Mouse (Mus musculus) left cerebral cortex, adult 11 months (tissue): ENCODE measurements around the gene Prox1.

ENCODE experiments used
- DNase-seq: peaks from one replicate; pipeline ENCODE4 v3.0.0; 2022; ENCODE audit warnings: low spot score

Prox1 gene

GRCm38 (mm10) chr1:190172979-190173461 is 2.5 kb upstream of the Prox1 start:
- no peak for DNase-seq

DNA sequence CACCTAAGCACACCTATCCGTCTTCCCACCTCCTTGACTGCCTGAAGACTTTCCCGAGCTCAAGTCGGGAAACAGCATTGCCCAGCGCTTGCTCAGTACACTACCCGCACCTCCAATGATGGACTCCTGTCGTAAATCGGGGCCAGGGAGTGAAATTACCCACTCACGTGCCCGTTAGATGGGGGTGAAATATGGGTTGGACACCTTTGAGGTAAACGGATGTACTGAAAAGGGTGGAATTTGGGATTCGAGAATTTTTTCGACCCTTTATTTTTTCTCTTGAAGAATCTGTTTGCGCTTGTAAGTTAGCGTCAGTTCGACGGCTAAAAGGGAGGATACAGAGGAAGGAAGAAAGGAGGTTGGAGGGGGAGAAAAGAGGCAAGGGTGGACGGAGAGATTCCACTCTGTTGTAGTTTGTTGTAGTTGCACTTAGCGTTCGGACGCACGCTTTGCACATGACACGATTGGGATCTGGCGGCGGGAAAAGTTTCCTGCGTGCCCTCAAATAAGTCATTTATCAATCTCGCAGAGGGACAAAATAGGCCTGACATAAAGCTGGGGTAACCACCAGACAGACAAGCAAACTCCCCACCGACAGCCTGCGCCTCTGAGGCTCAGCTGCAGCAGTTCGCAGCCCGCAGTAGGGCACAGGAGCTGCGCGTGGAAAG is 1.9 kb upstream of the Prox1 start:
- no peak for DNase-seq

GRCm38 (mm10) chr1:190171750-190172149 is 1.2 kb upstream of the Prox1 start:
- DNase-seq: no peak

GRCm38 (mm10) chr1:190171341-190171740 is 827 bp upstream of the Prox1 start:
- DNase-seq: no peak

DNA sequence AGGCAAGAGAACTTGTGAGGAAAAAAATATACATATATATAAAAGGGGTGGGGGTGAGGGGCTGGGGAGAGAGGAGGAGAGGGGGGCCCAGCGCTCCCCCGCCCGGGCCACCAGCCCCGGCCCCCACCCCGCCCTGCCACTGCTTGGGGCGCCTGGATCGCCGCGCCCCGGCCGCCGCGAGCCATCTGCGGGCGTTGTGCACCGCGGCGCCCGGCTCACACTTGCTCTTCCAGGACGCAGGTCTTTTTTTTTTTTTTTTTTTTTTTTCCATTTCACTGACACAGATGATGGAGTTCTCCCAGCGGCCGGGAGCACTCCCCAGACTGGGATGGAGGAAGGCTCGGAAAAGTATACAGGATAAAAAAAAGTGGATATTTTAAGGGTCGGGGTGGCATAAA is 304 bp upstream of the Prox1 start:
- no peak for DNase-seq

DNA sequence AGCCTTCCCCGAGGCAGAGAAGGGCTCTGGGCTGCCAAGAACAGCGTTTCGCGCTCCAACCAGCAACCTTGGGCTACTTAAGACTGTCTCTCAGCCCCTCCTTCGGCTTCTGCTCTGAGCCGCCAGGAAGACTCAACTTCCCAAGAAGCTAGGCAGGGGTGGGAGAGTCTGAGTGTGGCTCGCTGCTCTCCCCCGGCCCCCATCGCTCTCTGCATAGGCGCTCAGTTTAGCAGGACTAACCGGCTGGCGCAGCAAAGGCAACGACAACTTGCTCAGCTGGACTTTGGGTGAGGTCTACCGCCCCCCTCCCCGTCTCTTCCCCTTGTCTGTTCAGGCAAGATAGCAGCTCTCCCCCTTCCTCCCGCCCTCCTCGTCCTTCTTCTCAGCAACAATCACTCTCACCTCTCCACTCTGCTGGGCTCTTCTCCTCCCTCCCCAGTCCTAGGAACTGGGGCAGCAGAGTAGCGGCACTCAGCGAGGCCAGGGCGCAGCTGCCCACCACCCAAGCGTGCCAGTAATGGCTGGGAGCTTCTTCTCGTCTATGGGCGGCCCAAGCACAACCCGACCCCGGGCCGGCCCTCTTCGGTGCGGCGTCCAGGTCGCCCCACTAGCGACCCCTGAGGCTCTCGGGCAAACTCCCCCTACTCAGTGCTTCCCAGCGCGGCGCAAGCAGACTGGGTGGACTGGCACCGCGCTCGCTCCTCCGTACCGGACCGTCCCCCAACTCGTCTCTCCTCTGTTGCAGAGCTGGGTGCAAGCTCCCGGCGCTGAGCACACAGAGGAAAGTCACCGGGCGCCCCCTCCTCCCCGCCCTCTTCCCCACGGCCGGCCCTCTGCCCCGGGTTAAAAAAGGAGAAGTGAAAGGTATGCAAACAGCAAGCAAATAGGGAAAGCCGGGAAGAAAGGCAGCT is 1.5 kb downstream of the Prox1 start:
- DNase-seq: no peak

DNA sequence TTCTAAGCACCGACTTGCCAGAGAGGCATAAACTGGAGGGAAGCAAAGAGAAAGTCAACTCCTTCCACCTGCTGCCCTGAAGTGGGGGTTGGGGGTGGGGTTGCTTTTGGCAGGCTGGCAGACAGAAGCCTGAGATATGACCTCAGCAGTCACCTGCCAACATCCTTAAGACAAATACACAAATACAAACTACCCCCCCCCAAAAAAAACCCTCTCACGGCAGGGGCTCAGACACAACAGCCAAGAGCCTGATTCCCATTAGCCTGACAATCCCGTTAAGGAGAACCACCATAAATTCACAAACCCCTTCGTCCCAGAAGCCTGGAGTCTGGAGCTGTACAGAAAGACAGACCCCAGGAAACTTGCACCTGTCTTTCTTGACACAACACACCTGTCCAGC is 2.4 kb downstream of the Prox1 start:
- no peak for DNase-seq

DNA sequence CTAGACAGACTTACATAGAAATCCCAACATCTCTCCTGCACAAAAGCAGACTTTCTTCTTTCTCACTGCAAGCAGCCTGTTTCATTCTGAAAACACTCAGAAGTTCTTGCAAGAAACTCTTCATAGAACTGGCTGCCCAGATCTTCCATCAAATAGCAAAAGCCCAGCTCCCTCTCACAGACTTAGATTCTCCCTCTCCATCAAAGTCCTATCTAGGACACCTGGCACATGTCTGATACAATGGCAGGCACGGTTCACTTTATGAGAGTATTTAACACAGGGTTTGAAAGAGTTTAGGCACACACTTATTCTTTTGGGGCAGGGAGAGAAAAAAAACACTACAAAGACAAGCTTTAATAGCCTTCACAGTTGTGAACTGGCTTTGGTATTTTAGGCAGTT is 2.9 kb downstream of the Prox1 start:
- DNase-seq: no peak

GRCm38 (mm10) chr1:190165511-190165910 is 5.0 kb downstream of the Prox1 start:
- no peak for DNase-seq

DNA sequence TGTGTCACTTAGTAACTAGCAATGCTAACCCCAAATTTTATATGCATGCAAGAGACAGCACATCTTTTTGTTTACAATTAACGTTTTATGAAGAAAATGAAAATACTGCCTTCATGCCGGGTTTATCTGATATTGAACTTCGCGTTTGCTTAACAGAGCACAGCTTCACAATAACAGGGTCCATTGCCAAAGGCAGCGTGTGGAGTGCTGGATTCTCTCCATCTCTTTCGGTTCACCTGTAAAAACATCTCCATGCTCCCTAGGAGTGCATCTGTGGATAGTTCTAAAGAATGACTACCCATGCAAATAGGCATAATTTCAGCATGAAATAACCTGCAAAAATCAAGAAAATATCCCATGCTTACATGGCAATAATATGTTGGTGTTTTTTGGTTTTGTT is 7.0 kb downstream of the Prox1 start:
- DNase-seq: no peak

DNA sequence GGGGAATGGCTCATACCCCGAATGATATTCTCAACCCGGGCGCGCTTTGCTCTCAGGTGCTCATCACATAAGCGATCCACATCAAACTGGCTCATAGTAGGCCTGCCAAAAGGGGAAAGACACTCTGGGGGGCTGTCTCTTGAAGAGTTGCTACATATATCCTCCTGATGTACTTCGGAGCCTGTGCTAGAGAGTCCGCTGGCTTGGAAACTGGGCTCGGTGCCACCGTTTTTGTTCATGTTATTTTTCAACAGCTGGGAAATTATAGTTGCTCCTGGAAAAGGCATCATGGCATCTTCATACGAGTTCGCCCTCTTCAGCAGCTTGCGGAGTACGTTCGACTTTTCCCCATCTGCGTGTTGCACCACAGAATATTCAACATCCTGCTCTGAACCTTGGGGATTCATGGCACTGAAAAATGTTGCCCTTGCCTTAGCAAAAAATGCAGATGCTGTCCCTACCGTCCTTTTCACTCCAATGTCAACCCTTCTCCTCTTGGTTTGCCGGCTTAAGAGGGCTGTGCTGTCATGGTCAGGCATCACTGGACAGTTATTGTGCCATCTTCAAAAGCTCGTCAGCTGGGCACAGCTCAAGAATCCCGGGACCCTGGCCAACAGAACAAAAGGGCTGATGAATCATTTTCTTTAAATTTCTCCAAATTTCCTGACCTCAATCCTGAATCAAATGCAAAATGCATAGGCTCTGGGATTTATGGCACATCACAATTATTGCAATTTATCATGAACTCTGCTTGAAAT is 8.6 kb downstream of the Prox1 start:
- no peak for DNase-seq

DNA sequence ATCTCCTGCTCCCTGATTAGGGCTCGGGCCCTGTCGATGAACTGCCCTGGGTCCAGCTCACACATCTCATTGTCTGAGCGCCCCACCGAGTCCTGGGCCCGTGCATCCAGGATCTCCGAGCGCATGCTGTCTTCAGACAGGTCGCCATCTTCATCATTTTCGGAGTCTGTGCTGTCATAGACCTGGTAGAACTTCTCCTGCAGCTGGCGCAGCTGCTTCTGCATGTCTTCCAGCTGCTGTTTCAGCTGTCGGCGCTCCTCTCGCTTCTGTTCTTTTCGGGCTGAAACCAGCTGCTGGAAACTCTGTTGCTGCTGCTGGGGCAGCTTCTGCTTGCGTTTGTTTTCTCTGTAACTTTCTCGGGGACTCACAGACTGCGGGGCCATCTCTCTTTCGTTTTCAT is 9.2 kb downstream of the Prox1 start:
- DNase-seq: no peak

- DNase-seq: no peak
Measured at GRCm38 (mm10) chr1:190159457-190159856, 11.1 kb downstream of the Prox1 start.

- DNase-seq: no peak
Measured at GRCm38 (mm10) chr1:190155751-190156150, 14.8 kb downstream of the Prox1 start.

DNA sequence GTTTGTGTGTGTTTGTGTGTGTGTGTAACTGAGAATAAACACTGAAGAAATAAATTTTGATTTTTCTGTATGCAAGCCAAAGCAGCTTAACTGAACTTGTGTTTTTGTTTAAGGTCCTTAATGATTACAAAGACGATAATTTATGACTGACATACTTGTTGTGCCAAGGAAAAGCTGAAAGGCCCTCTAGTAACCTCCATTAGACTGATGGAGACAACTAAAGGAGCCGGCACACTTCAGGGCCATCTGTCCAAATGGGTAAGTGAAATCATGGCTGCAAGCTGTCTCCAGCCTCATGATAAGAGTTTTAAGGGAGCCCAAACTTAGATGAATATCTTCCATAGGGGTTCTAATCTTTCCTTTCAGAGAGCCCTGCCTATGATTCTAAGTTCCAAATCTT is 15.5 kb downstream of the Prox1 start:
- no peak for DNase-seq

DNA sequence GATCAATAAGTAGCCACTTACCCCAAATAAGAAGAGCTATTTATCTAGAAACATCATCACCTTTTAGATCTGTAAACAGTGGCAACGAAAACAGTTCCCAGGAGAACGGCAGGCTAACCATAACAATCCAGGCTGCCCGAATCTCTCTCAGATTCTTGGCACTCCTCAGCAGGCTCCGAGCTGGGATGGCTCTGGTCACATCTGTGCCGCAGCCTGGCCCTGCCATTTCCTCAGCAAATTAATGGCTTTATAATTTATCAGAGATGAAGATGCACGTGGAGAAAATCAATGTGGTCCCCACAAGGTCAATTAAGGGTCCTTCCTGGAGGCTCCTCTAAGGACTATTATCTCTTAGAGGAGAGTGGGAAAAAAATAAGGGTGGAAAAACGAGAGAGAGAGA is 16.2 kb downstream of the Prox1 start:
- no peak for DNase-seq

- DNase-seq: no peak
Measured at GRCm38 (mm10) chr1:190152603-190153002, 17.9 kb downstream of the Prox1 start.

DNA sequence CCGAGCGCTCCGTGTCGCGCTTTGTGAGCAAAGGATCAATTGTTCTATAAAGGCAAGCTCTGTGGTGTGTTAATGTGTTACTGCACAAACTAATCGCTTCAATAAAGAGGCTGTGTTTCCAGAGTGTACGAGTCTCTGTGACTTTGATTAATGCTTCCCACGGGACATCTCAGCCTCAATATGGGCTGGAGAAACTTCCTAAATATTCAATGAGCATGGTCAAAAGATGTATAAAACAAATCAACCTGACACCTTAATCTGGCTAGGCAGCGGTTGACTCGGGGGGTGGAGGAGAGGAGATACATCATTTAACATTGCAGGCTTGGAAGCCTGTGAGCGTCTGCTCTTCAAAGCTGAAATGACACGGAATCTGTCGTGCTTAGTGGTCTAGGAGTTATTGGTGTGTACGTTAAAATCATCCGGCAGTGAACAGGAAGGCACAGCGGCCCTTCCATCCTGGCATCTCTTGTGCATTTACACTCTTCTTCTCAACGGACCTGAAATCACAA is 21.2 kb downstream of the Prox1 start:
- no peak for DNase-seq

- DNase-seq: no peak
Measured at GRCm38 (mm10) chr1:190148661-190149232, 21.8 kb downstream of the Prox1 start.

GRCm38 (mm10) chr1:190147816-190148215 is 22.7 kb downstream of the Prox1 start:
- DNase-seq: no peak

DNA sequence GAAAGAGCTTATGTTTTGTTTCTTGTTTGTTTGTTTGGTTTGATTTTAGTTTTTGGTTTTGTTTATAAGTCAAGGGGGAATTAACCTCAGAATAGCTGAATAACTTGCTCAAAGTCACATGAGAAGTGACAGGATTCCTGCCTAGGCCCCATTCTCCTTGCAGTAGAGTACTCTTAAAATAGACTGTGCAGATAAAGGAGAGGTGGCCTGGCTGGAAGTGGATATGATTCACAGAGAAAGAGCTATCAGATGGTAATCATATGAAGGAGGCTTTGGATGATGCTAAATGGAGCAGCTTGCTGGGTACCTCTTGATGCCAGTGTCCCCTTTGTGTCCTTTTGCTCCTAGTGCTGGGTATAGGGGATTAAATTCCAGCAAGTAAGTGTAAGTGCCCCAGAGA is 26.1 kb downstream of the Prox1 start:
- no peak for DNase-seq

- DNase-seq: no peak
Measured at GRCm38 (mm10) chr1:190143593-190143992, 26.9 kb downstream of the Prox1 start.
